20 mouse cellular contexts compared by ENCODE assay signal in the genomic region with DNA sequence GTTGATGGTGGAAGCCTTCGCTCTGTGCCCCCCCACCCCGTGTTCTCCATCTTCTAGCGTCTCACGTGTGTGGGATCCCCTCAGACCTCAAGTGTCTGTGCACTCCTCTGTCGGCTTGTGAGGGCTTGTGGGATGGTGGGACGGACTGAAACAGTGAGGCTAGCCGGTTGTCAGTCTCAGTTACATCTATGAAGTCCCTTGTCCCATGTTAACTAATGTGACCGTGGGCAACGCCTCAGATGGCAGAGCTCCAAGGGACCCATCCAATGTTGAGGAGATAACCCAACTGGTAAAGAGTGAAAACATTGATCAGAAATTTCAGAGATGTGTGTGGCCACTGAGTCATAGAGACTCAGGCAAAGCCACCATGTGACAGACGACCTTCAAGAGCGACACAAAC.
"Had no signal": no experiment of that assay in that cellular context is flagged by ENCODE, and none has a peak within 500 bp of the region (broad histone marks: within the 10 kb centered on the region; RNA-seq: fewer than 3 reads in every experiment).

No protein-coding gene starts in this region.

- H3K9me3 ChIP-seq: liver, embryonic 15.5 days; lung, embryonic 15.5 days; midbrain, embryonic 10.5 days; midbrain, embryonic 12.5 days; neural tube, embryonic 12.5 days; neural tube, embryonic 15.5 days; stomach, embryonic 15.5 days had no signal

- H3K27ac ChIP-seq: liver, embryonic 15.5 days; lung, embryonic 15.5 days; midbrain, embryonic 10.5 days; midbrain, embryonic 12.5 days; neural tube, embryonic 12.5 days; stomach, embryonic 15.5 days; stomach, postnatal 0 days had no signal

- H3K4me3 ChIP-seq: liver, embryonic 15.5 days; lung, embryonic 15.5 days; midbrain, embryonic 10.5 days; midbrain, embryonic 12.5 days; myocyte; neural tube, embryonic 12.5 days; neural tube, embryonic 15.5 days; stomach, embryonic 15.5 days had no signal

- ATAC-seq: liver, postnatal 0 days; lung, postnatal 0 days; midbrain, embryonic 16.5 days had no signal

- DNase-seq: liver, postnatal 0 days; lung, adult 2 months; lung, postnatal 14 days; lung, postnatal 36 days; midbrain, embryonic 14.5 days; right cerebral cortex, postnatal 14 days; thymus, adult 2 months; thymus, postnatal 25 days; thymus, postnatal 4 days had no signal

- H3K4me2 ChIP-seq: liver, embryonic 15.5 days; lung, embryonic 15.5 days; midbrain, embryonic 12.5 days; neural tube, embryonic 12.5 days; neural tube, embryonic 15.5 days; stomach, embryonic 15.5 days had no signal

- H3K9ac ChIP-seq: liver, embryonic 15.5 days; liver, postnatal 0 days; lung, embryonic 15.5 days; midbrain, embryonic 12.5 days; neural tube, embryonic 12.5 days; neural tube, embryonic 15.5 days; stomach, embryonic 15.5 days had no signal

- H3K4me1 ChIP-seq: liver, embryonic 15.5 days had no signal

- H3K27me3 ChIP-seq: liver, embryonic 15.5 days; lung, embryonic 15.5 days; neural tube, embryonic 15.5 days; stomach, embryonic 15.5 days had no signal

- H3K36me3 ChIP-seq: liver, embryonic 15.5 days; lung, embryonic 15.5 days; midbrain, embryonic 10.5 days; midbrain, embryonic 12.5 days; neural tube, embryonic 12.5 days; neural tube, embryonic 15.5 days; stomach, embryonic 15.5 days had no signal
